Mouse (Mus musculus) MEL-GATA-1-ER (cell line): ENCODE measurements at regions not wholly inside any gene's neighbourhood (a gene's known extent, or its start where the extent isn't known, plus 50 kb on each side); places are given as distances from the start of the nearest gene placed in this dataset.
"Not testable (repeated sequence)": the region's sequence is repeated elsewhere in the genome, so short reads cannot be mapped to it uniquely, and the experiment has no call there.

ENCODE experiments used
- DNase-seq: peaks from one replicate; pipeline ENCODE4 v3.0.0-alpha.2; 2012; ENCODE audit warnings: low read depth; ENCODE audit errors: extremely low read depth

- DNase-seq = no peak
Measured at GRCm38 (mm10) chr4:81600396-81600795, 157.8 kb upstream of the Mpdz start.

GRCm38 (mm10) chr4:81597390-81597789 is 154.8 kb upstream of the Mpdz start:
- DNase-seq = no peak

- not testable (repeated sequence) for DNase-seq
Measured at GRCm38 (mm10) chr4:81593431-81593830, 150.8 kb upstream of the Mpdz start.

GRCm38 (mm10) chr4:81582546-81582945 is 139.9 kb upstream of the Mpdz start:
- DNase-seq = no peak

GRCm38 (mm10) chr4:81580553-81580952 is 137.9 kb upstream of the Mpdz start:
- no peak for DNase-seq

- DNase-seq = no peak
Measured at GRCm38 (mm10) chr4:81579389-81580110, 136.9 kb upstream of the Mpdz start.

- no peak for DNase-seq
Measured at GRCm38 (mm10) chr4:81578981-81579380, 136.4 kb upstream of the Mpdz start.

GRCm38 (mm10) chr4:81573771-81574170 is 131.2 kb upstream of the Mpdz start:
- no peak for DNase-seq

GRCm38 (mm10) chr4:81570736-81571135 is 128.1 kb upstream of the Mpdz start:
- no peak for DNase-seq

GRCm38 (mm10) chr4:81569531-81569930 is 126.9 kb upstream of the Mpdz start:
- no peak for DNase-seq

GRCm38 (mm10) chr4:81568404-81568803 is 125.8 kb upstream of the Mpdz start:
- DNase-seq = no peak

- no peak for DNase-seq
Measured at GRCm38 (mm10) chr4:81567928-81568327, 125.3 kb upstream of the Mpdz start.

GRCm38 (mm10) chr4:81566526-81566925 is 123.9 kb upstream of the Mpdz start:
- no peak for DNase-seq

GRCm38 (mm10) chr4:81565422-81566395 is 123.1 kb upstream of the Mpdz start:
- no peak for DNase-seq

GRCm38 (mm10) chr4:81564446-81564845 is 121.8 kb upstream of the Mpdz start:
- peak; percentile 2 for DNase-seq

GRCm38 (mm10) chr4:81563574-81563973 is 121.0 kb upstream of the Mpdz start:
- no peak for DNase-seq

- DNase-seq = no peak
Measured at GRCm38 (mm10) chr4:81561453-81561852, 118.8 kb upstream of the Mpdz start.

GRCm38 (mm10) chr4:81550816-81551215 is 108.2 kb upstream of the Mpdz start:
- no peak for DNase-seq

GRCm38 (mm10) chr4:81550256-81550655 is 107.6 kb upstream of the Mpdz start:
- DNase-seq = no peak

GRCm38 (mm10) chr4:81540496-81540895 is 97.9 kb upstream of the Mpdz start:
- no peak for DNase-seq

GRCm38 (mm10) chr4:81539551-81539950 is 96.9 kb upstream of the Mpdz start:
- no peak for DNase-seq

GRCm38 (mm10) chr4:81536795-81537194 is 94.2 kb upstream of the Mpdz start:
- DNase-seq = no peak
